Mouse (Mus musculus) subcutaneous adipose tissue, adult 2 months (tissue): ENCODE results near the gene Nkx2-2. TPM values are rescaled to one million over a fixed set of nuclear protein-coding genes. Genes with fewer than 3 reads are reported as not detected.

Experiments
- polyA plus RNA-seq: library from polyadenylated mRNA; depleted of rRNA; stranded (reverse); fragments of >200 nt; gene quantifications from 2 replicates; pipeline ENCODE4 v1.2.3, GENCODE M21; 2012; ENCODE audit warnings: low replicate concordance; rRNA removed

The Nkx2-2 gene
- not detected in 2 replicates for polyA plus RNA-seq

GRCm38 (mm10) chr2:147193271-147194255 is at the start of gene Nkx2-2:
Nkx2-2 (minus strand) TSS chr2:147194243.

Other genes with a start within 250 kb of the Nkx2-2 start
- 13.3 and 27.3 TPM in 2 replicates for gene Xrn2, start 181.2 kb downstream of the Nkx2-2 start, polyA plus RNA-seq
- not detected in 2 replicates for gene Nkx2-4, start 108.8 kb downstream of the Nkx2-2 start, polyA plus RNA-seq
- gene Pax1, start 167.7 kb upstream of the Nkx2-2 start, polyA plus RNA-seq = not detected in 2 replicates